Mouse (Mus musculus) spleen, adult 18-20 months (tissue): Measurements from ENCODE around the gene Slc26a8.

Experiments used
- DNase-seq, 2 experiments: peaks; one replicate each; pipeline ENCODE4 v3.0.0; 2022; ENCODE audit warnings: mixed read lengths in 2 of 2

The Slc26a8 gene

DNA sequence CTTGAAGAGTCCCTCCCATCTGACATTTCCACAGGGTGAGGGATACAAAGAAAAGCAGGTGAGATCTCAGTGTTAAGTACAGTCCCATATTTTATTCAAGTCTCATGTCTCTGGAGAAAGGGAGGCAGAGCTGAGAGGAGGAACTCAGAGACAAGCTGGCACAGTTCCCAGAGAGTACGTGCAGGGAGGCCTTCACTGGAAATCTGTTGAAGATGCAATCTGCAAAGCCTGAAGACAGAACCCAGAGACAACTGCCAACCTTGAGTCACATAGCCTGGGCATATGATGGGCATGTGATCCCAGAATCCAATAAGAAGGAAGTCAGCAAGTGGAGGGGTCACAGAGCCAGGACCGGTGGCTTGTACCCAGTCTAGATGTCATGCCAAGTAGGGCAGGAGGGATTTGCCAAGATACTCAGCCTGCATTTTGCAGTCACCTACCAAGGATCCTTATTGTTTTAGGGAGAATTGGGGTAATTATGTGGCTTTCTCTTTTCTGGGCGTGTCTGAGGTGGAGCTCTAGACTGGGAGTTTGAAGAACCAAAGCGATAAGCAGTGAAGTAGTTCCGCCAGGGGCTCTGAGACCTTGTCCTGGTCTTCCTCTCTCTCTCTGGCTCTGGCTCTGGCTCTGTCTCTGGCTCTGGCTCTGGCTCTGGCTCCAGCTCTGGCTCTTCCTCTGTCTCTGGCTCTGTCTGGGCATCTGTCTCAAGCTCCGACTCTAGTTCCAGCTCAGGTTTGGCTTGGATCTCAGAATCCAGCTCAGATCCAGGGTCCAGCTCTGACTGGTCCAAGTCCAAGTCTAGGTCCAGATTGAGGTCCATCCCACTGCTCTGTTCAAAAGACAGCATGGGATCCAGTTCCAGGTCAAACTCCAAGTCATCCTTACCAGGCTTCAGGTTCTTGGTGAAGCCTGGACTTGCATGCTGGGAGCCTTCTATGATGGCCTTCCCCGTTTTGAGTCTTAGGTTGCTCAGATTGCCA is 52.0 kb downstream of the Slc26a8 start:
- DNase-seq = no peak

DNA sequence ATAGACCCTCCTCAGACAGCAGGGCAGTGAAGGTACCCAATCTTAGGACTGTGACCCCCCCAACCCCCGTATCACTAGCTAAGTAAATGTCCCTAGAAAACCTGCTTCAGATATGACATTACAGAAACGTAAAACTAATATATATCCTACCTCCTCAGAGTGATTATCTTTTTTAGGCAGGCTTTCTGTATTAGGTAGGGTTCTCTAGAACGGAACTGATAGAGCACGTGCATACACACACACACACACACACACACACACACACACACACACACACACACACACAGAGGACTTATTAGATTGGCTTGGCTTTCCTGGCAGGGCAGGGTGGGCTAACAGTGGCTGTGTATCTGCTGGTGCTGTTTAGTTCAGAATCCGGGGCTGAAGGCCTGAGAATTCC is 54.2 kb downstream of the Slc26a8 start:
- DNase-seq = no peak

DNA sequence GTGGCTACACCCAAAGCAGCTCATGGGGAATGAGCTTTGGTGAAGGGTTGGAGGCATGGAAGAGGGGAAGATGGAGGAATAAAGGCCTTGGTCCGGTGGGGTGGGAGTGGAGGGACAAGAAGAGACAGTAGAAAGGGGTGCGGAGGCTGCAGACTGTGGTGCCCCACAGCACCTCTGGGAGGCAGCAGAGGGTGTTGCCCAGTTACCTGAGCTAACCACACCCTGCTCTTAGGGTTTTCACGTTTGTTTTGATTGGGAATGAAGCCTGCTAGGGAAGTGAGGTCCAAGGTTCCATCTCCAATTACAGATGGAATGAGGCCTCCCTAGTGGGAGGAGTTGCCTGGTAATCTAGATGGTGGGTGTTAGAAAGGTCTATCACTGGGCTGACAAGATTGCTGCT is 60.9 kb downstream of the Slc26a8 start:
- no peak for DNase-seq

DNA sequence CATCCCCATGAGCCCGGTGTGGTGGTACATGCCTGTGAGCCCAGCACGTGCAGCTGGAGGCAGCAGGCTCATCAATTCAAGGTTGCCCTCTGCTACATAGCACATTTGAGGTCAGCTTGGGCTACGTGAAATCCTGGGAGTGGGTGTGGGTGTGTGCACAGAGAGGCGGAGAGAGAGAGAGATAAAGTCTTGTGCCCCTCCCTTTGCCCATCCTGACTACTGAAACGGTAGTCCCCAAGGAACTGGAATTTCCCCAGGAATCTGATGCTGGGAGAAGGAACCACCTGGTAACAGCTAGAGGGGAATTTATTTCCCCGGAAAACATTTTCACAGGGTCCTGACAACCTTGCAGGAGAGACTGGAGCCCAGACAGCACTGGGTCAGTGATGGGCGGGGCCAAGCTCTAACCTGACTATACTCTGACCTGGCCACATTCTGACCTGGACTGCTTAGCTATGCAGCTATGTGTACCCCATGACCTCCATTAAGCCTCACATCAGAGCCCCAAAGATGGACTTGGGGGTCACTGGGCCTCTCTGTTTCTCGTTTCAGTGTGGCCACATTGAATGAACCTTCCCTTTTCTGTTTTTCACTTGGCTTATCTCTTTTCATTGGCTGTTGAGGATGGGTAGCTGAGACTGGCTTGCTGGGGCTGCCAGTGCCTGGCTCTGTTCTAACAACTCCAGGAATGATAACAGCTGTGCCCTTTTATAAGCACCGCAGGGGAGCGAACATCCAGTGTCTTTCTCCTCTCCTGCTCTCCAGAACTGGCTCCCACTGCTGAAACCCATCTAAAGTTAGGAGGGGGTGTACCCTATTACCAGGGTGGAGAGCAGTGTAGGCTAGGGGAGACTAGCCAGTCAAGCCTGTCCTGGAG is 61.5 kb downstream of the Slc26a8 start:
- DNase-seq = no peak

DNA sequence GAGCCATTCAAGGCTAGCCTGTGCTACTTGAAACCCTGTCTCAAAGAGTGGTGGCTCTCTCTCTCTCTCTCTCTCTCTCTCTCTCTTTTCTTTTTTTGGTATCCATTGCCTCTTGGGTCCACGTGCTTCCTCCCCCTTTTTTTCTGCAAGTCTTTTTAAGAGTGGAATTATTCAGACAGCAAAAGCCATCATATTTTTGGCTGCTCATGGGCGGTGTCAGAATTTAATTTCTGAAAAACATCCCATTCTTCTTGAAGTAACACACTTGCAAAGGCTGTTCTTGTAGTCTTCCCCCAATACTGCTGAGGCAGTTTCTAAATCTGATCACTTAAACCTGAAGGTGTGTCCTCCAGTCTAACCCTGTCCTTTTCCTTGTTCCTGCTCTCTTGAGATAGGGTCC is 63.1 kb downstream of the Slc26a8 start:
- DNase-seq = no peak

DNA sequence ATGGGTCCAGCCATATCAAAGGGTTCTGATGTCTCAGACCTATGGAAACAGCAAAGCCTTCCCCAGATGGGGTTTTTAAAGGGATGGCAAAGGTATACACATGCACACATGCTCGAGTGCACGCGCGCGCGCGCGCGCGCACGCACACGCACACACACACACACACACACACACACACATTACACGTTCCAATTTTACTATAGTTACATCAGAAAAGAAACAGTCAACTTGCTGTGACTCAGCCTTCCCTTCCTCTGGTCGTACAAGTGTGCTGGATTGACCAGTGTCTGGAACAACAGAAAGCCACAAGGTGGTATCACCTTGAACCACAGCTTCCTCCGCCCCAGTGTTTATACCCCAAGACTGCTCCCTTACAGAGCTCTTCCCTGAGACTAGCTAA is 64.7 kb downstream of the Slc26a8 start:
- DNase-seq = no peak

DNA sequence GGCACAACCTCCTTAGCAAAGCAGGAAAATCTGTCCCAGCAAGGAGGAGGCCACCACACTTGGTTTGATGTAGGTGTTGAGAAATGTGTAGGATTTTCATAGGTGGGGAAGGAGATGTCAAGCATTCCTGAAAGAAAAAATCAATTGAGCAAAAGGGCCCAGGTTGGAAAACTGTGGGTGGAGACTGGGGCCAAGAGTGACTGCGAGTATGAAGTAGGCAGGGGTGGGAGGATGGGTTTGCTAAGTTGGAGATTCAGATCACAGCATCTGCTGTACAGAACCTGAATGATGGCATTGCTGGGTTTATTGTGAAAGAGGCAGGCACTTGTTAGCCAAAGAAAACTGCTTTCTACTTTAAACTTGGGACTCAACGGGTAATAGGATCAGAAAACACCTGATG is 65.2 kb downstream of the Slc26a8 start:
- DNase-seq = no peak

DNA sequence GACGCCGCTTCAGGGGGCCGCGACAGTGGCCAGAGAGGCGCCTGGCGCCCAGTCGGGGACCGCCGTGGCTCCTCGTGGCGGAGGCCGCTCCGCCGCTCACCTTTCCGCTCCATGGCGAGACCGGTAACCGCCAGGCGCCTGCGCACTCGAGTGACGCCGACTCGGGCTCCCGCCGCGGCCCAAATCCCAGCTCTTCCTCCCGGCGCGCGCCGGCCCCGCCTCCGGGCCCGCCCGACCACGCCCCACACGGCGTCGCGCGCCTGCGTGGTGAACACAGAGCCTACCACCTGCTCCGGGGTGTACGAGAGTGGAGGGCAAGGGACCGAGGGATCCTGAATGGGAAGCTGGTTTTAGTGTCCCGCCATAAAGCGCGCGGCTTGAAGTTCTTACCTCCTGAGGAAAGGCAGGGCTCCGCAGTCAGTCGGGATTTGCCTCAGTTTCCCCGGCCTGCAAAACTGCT is 67.7 kb downstream of the Slc26a8 start, which contains the start of gene Srpk1:
Srpk1 (minus strand) TSS at position 410 of the 460 bp plus-strand sequence.
- DNase-seq = peak; percentile 86 to 89

DNA sequence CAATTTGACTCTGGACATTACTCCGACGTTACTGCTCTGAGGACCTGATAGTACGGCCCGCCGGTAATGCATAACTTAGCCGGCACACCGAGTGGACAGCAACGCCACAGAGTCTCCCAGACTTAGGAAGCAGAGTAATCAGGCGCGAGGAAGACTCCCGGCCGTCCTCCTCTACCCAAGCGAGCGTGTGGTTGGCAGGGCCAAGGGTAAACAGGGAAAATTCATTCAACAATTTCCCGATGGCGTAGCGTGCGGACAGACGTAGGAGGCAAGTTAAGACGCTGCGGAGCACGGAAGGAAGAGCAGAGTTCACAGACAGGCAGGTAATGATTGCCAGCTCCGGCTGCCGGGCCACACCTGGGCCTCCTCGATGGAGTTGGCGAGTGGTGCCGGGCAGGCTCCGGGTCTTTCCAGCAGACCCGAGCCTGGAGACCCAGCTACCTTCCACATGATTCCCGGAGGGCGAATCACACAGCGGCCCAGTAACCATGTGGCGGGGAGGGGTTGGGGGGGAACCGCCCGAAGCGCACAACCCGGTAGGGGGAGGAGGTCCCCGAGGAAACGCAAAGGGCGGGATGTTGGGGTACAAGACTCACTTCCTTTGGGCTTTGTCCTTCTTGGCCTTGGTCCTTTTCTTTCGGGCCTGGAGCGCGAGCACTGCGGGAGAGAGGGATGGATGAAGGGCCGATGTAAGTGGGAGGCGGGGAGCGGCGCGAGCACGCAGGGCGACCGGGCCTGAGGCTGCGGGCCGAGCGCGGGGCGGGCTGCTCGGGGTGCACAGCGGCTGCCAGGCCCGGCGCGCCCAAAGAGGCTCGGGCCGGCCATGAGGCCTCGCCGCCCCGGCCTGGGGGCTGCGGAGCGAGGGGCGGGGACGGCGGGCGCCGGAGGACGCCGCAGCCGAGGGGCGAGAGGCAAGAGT is 68.4 kb downstream of the Slc26a8 start:
- peak in 1 of 2 experiments; percentile 31 for DNase-seq

DNA sequence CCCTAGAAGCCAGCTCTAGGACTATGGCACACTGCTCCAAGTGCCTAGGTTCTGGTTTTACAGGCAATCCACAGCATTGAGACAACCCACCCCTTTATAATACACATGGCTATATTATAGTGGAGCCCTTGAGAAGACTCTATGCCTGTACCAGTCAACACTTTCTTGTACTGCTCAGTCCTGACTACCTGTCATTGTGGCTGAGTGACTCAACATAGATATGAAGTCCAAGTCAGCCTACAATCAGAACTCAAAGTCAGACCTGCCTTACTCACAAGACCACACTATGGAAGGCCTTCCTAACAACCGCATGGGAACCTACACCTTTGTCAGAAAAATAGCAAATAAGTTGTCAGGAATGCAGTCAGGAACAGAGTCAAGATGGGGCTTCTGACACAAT is 71.3 kb downstream of the Slc26a8 start:
- no peak for DNase-seq

DNA sequence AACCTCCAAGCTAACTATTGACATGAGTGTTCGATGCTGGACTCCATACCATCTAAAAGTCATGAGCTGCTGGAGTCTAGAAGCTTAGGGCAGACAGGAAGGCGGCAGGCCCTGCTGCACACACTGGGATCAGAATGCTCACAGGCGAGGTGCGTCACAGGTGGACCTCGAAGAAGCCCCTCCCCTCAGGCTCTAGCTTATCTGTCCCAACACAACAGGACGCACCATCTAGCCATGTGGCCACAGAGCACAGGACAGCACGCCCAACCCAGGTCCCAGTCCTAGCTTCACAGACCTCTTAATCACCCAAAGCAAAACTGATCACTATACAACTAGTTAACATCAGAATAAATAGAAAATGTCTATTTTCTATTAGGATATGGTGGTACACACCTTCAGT is 71.9 kb downstream of the Slc26a8 start:
- DNase-seq = no peak

DNA sequence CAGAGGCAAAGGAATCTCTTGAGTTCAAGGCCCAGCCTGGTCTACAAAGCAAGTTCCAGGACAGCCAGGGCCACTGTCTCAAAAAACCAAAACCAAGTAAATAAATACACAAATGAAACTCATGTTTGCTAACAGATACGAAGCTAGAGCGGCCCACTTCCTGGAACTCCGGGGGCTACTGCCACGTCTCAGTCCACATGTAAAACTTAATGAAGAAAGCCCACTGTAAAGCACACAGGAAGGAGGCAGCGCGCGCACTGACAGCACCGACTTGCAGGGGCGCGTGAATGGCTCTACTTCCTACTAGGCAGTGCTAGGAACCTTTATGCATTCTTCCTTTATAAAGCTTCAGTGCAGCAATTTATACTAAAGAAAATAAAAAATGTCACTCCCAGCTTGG is 72.4 kb downstream of the Slc26a8 start:
- no peak for DNase-seq

DNA sequence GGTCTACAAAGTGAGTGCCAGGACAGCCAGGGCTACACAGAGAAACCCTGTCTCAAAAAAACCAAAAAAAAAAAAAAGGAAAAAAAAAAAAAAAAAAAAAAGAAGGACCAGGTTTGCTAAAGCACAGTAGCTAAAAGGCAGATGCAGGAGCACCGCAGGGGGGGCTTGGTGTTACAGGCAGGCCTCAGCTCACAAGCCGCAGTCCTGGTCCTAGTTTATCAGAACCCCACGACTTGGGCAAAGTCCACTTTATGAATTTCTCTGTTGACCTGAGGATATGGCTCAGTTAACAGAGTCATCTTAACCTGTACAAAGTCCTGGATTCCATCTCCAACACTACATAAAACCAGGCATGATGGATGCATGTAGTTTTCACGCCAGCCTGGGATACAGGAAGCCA is 74.7 kb downstream of the Slc26a8 start:
- DNase-seq = no peak

DNA sequence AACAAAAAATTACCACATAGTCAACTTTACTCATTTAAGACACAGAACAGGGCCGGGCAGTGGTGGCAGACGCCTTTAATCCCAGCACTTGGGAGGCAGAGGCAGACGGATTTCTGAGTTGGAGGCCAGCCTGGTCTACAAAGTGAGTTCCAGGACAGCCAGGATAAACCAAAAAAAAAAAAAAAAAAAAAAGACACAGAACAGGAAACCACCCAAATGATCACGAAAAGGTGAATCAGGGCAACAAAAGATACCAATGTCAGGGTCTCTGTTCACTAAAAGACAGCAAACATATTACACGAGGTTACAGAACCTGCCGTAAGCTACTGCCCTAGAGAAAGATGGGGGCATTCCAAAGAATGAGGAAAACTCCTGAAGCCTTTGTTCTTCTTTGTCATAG is 76.9 kb downstream of the Slc26a8 start:
- DNase-seq = no peak

DNA sequence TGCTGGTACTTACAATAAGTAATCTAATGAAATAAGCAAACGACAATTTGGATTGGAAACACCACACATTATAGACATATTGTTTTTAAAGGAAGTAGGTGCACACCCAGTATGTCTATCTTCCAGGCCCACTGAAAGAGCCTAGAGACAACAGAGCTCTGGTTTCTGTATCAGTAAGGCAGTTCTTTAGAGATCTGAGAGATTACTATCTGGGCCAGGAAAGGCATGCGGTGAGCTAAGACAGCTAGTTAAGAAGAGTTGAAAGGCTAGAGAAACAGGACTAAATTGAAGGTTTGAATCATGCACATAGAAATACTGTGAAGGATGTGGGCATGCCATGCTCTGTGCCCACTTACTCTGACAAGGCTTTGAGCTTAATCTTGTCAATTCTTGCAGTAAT is 77.4 kb downstream of the Slc26a8 start:
- no peak for DNase-seq

DNA sequence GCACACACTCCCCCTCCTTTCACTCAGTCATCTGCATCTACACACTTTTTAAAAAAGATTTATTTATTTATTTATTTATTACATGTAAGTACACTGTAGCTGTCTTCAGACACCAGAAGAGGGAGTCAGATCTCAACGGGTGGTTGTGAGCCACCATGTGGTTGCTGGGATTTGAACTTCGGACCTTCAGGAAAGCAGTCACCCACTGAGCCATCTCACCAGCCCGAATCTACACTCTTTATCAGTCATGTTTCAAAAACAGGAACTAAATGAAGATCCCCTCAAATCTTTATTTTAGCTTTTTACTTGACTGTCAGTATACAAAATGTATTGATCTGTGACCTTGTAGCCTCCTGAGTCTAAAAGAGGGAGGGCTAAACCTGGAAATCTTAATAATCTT is 80.5 kb downstream of the Slc26a8 start:
- no peak for DNase-seq

DNA sequence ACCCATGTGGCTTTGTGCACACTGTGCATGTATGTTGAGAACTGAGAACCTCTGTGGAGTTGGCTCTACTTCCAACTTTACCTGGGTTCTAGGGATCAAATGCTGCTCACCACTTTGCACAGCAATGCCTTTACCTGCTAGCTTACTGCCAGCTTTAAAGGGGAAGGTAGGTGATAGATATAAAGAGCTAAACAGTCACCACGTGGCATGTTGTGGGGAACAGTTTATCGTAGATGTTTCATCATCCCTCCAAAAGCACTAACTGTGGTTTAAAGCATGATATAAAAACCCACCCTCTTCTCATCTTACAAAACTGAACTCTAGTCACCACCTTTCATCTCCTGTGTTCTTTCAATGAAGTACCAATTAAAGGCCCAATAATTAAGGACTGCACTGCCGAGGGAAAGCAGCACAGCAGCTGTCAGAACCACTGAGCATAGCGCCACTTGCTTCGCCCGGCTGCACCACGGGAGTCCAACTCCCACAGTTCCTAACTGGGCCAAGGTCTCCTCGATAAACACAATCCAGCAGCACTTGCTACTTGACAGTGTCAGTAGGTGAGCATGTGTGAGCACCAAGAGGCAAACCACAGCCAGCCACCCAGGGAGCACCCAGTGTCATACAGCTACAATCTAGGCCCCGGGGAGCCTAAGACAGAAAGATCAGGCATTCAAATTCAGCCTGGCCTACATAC is 88.3 kb downstream of the Slc26a8 start:
- no peak for DNase-seq

DNA sequence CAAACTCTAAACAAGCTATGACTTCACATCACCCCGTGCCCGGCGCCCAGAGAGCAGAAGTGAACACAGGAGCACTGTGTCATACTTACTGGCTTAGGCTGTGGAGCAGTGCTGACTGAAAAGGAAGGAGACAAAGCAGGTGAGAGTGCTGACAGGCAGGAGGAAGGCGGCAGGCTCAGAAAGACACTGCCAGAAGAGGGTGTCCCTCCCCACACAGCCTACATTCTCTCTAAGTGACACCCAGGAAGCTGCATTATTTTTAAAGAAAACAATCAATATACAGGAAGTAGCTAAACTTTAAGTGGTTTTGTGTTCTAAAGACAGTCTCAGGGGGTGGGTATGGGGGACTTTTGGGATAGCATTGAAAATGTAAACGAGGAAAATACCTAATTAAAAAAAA is 89.3 kb downstream of the Slc26a8 start:
- DNase-seq = no peak

DNA sequence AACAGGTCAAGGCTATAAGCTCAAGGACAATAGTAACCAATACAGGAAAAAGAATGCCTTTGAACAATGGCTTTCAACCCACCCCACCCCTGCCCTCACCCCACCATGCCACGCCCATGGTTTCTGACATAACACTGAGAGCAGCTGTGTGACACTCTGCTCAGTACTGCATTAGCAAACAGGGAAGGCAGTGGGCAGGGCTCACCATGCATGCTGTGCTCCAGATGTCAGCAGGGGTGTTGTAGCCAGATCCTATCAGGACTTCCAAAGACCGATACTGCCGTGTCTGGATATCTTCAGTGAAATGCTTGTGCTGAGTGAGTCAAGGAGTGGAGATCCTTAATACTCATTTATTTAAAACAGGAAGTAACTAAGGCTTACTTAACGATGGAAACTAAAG is 96.1 kb downstream of the Slc26a8 start:
- no peak for DNase-seq

DNA sequence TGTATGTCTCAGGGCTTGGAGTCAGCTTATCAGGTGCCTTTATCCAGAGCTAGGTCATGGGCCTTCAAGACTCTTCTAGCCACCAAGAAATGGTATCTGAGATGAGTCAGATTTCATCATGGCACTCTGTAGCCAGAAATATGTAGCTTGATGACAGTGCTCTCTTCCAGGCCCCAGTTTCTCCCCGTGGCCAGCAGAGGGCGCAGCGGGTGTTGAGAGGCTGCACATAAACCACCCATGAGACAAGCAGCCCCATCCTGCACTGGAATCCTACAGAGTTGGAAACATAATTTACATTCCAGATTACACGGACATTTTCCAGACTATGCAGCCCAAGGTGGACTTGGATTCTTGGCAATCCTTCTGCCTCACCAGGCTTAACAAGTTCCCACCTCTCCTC is 97.0 kb downstream of the Slc26a8 start:
- DNase-seq = peak; percentile 41 to 75

DNA sequence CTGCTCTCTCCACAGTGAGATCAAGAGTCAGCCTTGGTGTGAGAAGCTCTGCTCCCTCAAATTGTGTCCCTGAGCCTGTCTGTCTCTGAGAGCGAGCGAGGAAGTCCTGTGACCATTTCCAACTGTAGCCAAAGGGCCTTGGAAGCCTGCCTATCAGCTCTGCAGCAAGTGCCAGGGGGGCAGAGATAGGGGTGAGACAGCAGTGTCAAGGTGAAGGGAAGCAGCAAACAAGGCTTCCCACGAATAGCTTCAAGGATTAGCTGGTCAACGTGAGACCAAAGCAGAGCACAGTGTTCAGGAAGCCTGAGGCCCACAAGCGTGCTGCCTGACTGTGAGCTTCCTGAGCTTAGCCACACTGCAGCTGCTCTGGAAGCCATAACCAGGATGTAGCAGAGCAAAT is 98.6 kb downstream of the Slc26a8 start:
- DNase-seq = no peak

DNA sequence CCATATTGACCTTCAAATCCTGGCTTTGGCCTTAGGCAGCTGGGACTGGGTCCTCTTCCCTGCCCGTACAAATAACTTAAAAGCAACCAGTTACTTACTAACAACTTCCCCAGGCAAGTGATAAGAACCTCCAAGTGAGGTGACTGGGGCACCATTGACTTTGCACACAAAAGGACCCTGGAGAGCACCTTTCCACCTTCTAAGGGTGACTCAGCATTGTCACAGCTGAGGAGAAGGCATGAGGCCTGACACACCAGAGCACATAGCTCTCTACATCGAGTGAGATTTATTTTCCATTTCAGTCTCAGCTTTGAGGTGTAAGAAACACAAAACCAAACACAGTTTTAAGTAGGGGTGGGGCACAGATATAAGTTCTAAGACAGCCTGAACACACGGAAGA is 99.4 kb downstream of the Slc26a8 start:
- DNase-seq = no peak
